Mouse (Mus musculus): ENCODE data around the gene Hes3.

Gene Hes3

GRCm38 (mm10) chr4:152291562-152291961 is at the start of gene Hes3:
TSS of gene Hes3 (minus strand) at chr4:152291662.
- DNase-seq, result no peak

GRCm38 (mm10) chr4:152340584-152341284 is 49.3 kb upstream of the Hes3 start:
- DNase-seq, result no peak

- DNase-seq, result no peak
Measured at GRCm38 (mm10) chr4:152339293-152339790, 47.9 kb upstream of the Hes3 start.

- DNase-seq, result no peak
Measured at GRCm38 (mm10) chr4:152338419-152339292, 47.2 kb upstream of the Hes3 start, which contains the start of gene Chd5. TSS of gene Chd5 (plus strand) at chr4:152338651.

- DNase-seq, result no peak
Measured at GRCm38 (mm10) chr4:152337772-152338171, 46.3 kb upstream of the Hes3 start.

- DNase-seq, result no peak
Measured at GRCm38 (mm10) chr4:152333587-152333986, 42.1 kb upstream of the Hes3 start.

GRCm38 (mm10) chr4:152332952-152333351 is 41.5 kb upstream of the Hes3 start:
- peak; percentile 76 for DNase-seq

GRCm38 (mm10) chr4:152328691-152329090 is 37.2 kb upstream of the Hes3 start:
- DNase-seq, result peak; percentile 45

GRCm38 (mm10) chr4:152326543-152326942 is 35.1 kb upstream of the Hes3 start:
- no peak for DNase-seq

GRCm38 (mm10) chr4:152325574-152326411 is 34.3 kb upstream of the Hes3 start, which contains the start of gene Rpl22:
TSS of gene Rpl22 (plus strand) at chr4:152325742.
- peak; percentile 97 for DNase-seq

- DNase-seq, result no peak
Measured at GRCm38 (mm10) chr4:152324641-152325562, 33.4 kb upstream of the Hes3 start.

- no peak for DNase-seq
Measured at GRCm38 (mm10) chr4:152321464-152321863, 30.0 kb upstream of the Hes3 start.

- DNase-seq, result peak; percentile 66
Measured at GRCm38 (mm10) chr4:152318517-152319234, 27.2 kb upstream of the Hes3 start, which contains the start of gene Rnf207. TSS of gene Rnf207 (minus strand) at chr4:152318993.

- no peak for DNase-seq
Measured at GRCm38 (mm10) chr4:152317631-152318033, 26.2 kb upstream of the Hes3 start.

- no peak for DNase-seq
Measured at GRCm38 (mm10) chr4:152315498-152316213, 24.2 kb upstream of the Hes3 start.

GRCm38 (mm10) chr4:152313934-152314333 is 22.5 kb upstream of the Hes3 start:
- peak; percentile 26 for DNase-seq

GRCm38 (mm10) chr4:152313211-152313632 is 21.8 kb upstream of the Hes3 start:
- peak; percentile 24 for DNase-seq

GRCm38 (mm10) chr4:152312186-152312585 is 20.7 kb upstream of the Hes3 start:
- DNase-seq, result no peak

GRCm38 (mm10) chr4:152307542-152307941 is 16.1 kb upstream of the Hes3 start:
- no peak for DNase-seq

- DNase-seq, result no peak
Measured at GRCm38 (mm10) chr4:152305991-152306390, 14.5 kb upstream of the Hes3 start.
